Mouse (Mus musculus) T-helper 2 cell (primary cell): ENCODE measurements around the gene Atoh7.

ENCODE experiments used
- in situ Hi-C: fragments of 300-600 bp; cut with MboI, MseI; formaldehyde crosslinking; loops from one replicate; pipeline ENCODE4 v1.15.1; 2025; ENCODE audit warnings: high pct_unique_total_duplicates

The Atoh7 gene

DNA sequence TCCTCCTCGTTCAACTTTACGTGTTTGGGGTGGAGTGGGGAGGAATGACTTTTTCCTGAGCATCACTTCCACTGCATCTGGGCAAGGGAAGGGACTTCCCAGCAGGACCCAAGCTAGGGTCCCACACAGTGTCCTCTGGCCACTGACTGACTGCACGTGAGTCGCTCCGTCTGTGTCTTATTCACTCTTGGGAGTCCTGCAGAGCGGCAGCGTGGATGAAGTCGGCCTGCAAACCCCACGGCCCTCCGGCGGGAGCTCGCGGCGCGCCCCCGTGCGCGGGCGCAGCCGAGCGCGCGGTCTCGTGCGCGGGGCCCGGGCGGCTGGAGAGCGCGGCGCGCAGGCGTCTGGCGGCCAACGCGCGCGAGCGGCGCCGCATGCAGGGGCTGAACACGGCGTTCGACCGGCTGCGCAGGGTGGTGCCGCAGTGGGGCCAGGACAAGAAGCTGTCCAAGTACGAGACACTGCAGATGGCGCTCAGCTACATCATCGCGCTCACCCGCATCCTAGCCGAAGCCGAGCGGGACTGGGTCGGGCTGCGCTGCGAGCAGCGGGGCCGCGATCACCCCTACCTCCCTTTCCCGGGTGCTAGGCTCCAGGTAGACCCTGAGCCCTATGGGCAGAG, 601 bp downstream of the Atoh7 start:
- in situ Hi-C loops = no loop called here

DNA sequence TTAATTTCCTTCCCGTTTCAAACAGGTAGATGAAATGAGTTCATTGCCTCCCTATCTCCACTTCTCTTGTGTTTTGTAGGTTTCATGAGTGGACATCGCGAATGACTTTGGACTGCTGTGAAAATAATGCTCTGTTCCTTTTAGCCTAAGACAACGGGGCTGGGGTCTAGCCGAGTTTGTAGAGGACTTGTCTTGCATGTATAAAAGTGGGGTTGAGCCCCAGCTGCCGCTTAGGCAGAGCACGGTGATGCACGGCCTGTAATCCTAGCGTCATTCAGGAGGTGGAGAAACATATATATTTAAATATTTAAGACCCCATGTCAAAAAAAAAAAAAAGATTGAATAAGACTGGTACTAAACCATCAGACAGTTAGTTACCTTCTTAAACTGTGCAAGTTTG, 1.2 kb downstream of the Atoh7 start:
- in situ Hi-C loops = no loop called here

DNA sequence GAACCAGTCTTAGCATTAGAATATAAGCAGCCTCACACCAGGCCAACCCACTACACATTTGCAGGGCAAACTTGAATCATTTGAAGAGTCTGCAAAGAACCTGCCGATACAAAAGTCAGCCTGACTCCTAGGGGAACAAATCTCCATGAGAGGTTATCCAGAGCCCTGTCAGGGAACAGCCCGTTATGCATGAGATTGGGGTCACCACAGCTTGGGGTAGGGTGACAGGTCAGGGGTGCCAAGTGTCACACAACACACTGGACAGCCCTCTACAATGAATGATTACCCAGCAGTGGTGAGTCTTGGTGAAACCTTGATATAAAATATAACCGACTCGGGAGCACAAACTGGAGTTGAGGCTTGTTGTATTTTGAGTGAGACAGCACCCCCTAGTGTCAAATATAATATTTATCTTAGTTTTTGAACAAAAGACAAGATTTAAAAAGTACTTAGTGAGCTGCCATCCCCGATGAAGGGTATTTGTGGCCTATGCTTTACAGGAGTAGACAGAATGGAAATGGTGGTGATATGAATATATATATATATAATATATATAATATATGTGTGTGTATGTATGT, 13.7 kb downstream of the Atoh7 start:
- in situ Hi-C loops = no loop called here

DNA sequence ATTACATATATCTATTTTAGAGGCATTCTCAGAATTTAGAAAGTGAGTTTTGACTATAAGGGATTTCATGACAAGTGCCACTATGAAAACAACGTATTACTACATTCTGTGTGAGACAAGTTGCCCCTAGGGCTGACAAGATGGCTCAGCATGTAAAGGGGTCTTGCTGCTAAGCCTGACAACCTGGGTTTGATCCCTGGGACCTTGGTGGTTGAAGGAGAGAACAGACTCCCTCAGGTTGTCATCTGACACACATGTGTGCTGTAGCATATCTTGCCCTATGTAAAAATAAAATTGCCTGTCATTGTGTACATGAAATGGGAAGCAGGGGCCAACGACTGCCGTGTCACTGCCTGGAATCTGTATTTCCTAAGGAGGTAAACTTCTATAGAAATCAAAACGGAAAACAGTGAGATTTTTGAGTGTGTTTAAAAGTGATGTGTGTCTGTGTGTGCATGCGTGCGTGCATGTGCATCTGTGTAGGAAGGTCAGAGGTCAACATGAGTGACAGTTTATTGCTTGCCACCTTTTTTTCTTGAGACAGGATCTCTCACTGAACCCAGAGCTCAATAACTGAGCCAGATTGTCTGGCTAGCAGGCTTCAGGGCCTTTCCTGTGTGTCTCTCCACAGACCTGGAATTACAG, 14.4 kb downstream of the Atoh7 start:
- in situ Hi-C loops = no loop called here

DNA sequence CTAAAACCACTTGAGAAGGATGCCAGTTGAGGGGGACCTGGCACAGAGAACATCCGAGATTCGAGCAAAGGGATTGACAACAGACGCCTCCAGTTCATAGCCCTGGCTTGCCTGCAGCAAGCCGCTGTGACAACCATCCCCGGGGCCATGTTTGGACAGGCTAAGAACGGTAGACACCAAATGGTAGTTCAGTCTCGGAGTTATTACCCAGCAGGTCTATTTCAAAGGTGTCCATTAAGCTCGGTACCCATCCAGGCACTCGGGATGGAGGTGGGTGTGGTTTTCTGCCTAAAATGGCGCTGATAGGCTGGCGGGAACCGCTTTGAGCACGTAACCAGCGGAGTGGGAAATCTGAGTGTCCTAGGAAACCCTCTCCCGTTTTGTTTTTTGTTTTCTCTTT, 16.4 kb downstream of the Atoh7 start:
- in situ Hi-C loops = no loop called here

DNA sequence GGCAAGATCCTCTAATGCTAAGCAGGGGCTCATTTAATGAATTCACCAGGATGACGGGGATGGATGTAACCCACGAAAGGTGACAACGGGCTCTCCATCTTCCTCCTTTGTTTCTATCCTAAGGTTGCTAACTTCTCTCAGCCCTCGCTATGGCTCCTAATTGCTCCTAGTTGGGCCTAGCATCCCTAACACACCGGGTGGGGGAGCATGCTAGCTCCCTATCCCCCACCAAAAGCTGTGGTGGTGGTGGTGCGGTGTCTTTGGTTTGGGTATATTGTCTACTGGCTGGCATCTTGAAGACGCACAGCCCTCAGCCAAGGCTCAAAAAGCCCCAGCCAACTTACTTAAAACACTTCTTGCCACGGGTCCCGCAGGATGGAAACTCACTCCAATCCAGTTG, 16.9 kb downstream of the Atoh7 start:
- in situ Hi-C loops = no loop called here

DNA sequence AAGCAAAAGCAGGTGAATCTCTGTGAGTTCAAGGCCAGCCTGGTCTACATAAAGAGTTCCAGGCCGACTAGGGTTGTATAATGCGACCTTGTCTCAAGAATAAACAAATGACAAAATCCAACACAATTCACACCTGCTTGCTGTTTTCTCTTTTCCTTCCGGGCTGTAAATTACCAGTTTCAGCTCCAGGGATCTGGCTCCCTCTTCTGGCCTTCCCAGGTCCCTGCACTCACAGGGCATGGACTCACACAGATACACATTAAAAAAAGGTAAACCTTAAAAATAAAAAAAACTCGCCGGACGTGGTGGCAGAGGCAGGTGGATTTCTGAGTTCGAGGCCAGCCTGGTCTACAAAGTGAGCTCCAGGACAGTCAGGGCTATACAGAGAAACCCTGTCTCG, 18.1 kb downstream of the Atoh7 start:
- in situ Hi-C loops = no loop called here

DNA sequence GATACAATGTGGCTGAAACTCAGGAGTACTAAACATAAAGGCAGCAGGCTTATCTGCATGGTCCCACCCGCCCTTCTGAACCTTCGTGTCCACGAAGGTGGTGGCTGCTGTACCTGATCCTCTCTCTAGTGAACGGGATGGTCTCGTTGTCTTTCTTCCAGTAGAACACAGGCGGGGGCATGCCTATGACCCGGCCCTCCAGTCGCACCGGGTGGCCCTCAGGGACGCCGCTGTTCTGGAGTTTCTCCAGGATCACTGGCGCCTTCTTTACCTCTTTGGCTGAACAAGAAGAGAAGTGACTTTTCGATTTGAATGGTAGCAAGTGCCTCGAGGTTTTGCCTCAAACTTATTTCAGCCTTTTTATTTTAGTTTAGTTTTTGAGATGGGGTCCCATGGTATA, 20.5 kb downstream of the Atoh7 start:
- in situ Hi-C loops = loop anchor here (5.0 kb wide), 1 partner anchor 78 kb away; no protein-coding TSS in a partner anchor

DNA sequence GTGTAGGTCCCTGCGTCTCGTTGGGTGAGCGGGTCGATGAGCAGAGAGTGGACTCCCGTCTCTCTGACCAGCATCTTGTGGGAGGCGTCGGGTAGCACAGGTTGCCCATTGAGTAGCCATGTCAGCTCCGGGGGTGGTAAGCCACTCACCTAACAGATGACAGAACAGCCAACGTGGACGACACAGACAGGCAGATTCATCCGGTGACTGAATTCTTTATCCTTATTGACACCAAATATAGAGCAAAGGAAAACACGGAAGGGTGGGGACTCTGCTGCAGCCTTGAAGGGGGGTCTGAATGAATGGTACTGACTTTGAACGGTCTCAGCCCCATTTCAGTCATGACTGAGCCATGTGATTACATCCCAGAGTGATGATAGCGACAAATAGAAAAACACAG, 22.5 kb downstream of the Atoh7 start:
- in situ Hi-C loops = loop anchor here (5.0 kb wide), 1 partner anchor 80 kb away; no protein-coding TSS in a partner anchor

DNA sequence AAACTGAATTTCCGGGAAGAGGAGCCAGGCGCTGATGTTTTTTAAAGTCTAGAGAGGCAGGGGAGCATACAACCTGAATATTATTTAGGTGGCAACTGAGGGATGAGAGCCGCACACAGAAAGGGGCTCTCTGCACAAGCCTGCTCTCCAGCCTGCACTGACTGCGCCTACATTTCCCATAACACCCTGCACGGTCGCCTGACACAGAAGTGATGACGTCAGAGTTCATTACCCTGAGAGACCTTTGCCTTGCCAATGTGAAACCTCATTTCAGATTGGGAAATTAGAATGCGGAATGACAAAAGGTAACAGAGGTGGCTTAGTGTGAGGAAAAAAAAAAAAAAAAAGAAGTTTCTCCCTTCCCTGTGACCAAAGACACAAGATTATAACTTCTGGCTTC, 23.1 kb downstream of the Atoh7 start:
- in situ Hi-C loops = loop anchor here (5.0 kb wide), 1 partner anchor 80 kb away; no protein-coding TSS in a partner anchor

DNA sequence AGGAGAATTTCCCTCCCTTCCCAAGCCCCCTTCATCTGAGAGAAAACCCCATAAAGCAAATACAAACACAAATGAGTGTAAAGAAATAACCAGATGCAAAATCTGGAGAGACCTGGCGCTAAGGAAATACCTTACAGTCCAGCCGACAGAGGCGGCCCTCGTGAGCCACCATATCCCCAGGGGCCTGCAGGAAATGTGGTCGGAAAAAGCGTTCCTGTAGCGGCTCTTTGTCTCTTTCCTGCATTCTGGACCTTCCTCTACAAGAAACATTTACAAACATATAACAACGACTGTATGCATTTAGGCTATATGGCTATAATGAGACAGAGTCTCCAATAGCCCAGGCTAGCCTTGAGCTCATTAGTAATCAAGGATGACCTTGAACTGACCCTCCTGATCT, 23.7 kb downstream of the Atoh7 start:
- in situ Hi-C loops = loop anchor here (5.0 kb wide), 1 partner anchor 81 kb away; no protein-coding TSS in a partner anchor

DNA sequence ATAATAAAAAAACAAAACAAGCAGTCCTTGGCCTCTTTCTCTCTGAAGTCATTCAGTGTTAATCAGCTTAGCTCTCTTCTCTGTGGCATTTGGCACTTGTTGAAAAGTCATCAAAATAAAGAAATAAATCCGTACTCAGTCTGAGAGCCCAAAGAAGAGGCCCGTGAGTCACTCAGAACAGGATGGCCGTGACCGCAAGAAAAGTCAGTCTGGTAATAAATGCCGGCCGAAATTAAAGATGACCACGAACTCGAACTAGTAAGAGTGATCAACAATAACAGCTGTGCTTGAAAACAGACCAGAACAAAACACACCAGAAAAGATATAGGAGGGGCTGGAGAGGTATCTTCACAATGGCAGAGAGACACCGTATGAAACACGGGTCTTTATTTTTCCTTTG, 24.6 kb downstream of the Atoh7 start:
- in situ Hi-C loops = loop anchor here (5.0 kb wide), 1 partner anchor 82 kb away; no protein-coding TSS in a partner anchor

DNA sequence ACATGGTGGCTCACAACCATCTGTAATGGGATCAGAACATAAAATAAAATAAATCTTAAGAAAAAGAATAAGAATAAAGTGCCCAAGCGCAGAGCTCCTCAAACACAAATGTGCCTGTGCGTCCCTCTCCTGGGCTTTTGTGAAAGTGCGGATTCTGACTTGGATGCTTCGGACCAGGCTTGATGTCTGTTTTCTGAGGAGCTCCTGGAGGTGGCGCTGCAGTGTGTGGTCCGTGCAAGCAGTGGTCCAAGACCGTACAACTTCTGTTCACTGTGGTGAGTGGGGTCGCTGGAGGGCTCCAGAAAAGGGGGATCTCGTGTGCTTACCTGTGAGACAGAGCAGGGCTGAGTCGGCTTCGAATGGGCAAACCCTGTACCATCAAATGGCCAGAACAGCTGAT, 25.9 kb downstream of the Atoh7 start:
- in situ Hi-C loops = no loop called here

DNA sequence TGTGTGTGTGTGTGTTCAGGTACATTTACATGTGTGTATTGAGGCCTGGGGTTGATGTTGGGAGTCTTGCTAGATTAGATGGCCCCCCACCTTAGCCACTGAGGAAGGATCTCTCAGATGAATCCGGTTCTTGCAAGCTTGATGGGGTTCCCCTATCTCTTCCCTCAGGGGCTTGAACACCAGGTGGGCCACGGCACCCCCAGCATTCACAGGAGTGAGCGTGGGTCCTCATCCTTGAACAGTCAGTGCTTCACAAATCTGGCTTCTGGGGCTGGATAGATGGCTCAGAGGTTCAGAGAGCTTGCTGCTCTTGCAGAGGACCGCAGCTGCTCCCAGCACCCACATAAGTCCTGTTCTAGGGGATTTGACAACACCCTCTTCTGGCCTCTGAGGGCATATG, 26.7 kb downstream of the Atoh7 start:
- in situ Hi-C loops = no loop called here

DNA sequence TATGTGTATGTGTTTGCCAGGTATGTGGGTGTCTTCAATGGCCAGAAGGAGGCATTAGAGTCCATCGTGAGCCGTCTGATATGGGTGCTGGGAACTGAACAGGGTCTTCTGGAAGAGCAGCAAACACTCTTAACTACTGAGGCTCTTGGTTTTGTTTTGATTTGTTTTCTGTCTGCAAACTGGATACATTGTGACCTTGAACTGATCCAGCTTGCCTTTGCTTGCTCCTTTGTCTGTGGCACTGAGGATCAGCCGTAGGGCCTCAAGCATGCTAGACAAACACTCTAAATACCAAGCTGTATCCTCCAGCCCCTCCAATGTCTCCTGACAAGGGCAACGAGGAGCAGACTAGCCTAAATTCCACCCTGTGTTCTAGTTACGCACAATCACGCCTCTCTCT, 27.7 kb downstream of the Atoh7 start:
- in situ Hi-C loops = no loop called here

DNA sequence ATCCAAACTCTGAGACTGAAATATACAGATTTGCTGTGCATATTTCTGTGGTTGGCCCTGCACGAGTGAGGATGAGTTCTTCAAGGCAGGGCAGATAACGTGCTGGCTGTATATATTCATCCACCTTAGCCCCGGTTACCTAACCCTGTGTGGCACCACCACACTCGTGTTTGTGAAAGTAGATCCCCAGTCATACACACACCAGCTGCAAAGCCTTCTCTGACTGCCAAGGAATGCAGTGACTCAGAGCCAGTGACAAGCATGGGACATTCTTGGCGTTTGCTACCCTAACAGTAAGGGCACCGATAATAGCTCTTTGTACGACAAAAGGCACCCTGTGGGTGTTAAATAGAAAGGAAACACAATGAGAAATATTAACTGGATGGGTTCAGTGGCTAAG, 28.8 kb downstream of the Atoh7 start:
- in situ Hi-C loops = no loop called here

DNA sequence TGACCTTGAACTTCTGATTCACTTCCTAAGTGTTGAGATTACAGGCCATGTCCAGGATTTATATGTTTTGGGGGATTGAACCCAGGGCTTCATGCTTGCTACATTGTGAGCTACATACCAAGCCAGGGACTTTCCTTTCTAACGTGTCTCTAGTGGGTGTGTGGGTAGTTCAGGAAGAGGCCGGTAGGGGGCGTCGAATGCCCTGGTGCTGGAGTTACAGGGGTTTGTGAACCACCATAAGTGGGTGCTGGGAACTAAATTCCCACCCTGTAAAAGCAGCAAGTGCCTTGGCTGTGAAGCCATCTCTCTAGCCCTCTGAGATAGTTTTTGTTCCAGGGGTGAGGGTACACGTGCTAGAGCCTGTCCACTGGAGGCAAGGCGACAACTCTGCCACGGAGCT, 31.0 kb downstream of the Atoh7 start:
- in situ Hi-C loops = no loop called here

DNA sequence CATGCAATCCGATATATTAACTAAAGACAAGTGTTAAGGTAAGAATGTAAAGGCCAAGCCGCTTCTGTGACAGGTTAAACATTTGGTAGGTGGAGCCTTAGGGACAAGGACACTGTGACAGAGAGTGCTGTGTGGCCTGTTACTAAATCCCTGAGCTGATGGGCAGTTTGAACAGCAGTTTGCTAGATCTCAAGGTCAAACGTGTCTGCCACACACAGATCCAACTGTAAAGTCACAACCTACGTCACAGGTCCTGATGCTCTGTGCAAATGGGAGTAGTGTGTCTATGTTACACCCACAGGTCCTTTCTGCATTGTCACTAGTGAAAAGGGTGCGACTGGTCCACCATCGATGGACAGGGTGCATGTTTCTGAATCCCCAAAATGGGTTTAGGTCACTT, 32.9 kb downstream of the Atoh7 start:
- in situ Hi-C loops = no loop called here

DNA sequence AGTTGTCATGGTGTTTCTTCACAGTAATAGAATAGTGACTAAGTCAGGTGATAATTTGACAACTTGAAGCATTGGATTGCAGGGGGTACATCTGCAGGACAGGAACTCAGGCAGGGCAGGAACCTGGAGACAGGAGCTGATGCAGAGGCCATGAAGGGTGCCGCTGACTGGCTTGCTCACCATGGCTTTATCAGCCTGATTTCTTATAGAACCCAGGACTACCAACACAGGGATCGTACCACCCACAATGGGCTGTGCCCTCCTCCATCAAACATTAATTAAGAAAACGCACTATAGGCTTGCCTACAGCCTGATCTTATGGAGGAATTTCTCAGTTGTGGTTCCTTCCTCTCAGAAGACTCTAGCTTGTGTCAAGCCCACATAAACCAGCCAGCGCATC, 33.9 kb downstream of the Atoh7 start:
- in situ Hi-C loops = no loop called here

DNA sequence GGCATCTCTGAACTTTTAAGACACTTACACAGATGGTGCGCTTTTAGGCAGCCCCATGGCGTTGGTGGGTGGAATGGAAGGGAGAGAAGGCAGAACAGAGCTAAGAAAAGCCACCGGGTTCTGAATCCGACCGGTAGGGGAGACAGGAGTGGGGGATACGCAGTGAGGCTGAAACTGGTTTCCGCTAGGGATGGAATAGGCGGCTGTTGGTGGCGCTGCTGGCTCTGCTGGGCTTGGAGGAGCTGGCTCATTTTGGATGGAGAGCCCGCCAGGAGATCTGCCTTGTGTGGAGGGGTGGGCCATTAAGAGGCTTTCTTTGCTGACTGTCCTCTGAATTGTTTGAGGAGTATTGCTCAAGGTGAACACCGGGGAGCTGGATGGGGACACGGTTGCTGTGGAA, 36.2 kb downstream of the Atoh7 start:
- in situ Hi-C loops = no loop called here

DNA sequence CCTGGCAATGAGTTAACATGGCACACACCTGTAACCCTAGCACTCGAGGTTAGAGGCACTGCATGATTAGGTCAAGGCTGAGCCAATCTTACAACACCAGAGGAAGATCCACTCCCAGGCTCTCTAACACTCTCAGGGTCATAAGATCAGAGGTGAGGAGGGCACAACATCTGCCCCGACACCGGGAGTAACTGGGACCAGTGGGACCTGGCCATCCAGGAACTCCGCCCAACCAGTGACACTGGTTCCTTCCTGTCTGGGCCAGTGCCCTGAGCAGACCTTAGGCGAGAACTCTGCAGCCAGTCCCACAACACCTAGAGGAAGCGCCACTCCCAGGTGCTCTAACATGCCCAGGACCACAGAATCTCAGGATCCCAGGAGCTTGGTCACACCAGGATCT, 37.0 kb downstream of the Atoh7 start:
- in situ Hi-C loops = no loop called here

DNA sequence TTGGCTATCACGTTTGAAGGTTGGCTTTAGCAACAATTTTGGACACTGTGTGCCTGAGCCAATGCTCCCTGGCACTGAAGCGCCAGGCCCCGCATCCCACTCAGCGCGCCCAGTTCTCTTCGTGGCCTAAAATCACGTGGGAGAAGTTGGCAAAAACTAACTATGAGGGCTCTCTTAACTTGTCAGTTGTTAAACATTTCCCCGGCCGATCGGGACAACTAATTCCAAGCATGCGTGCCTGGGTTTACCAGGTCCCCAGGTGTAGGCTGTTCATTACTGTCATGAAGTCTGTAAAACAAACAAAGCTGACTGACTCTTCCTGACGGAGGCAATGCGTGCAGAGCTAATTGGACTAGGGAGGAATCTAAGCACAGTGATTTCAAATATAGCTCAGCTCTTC, 43.2 kb downstream of the Atoh7 start:
- in situ Hi-C loops = no loop called here
